Mouse (Mus musculus): ENCODE data around the gene Ap1m2.

- TF ChIP-seq SIN3A (IDR thresholded peaks at IDR 0.05; ENCODE audit: low read length) (no peak), CTCF (IDR thresholded peaks at IDR 0.05 in 2 of 3, conservative IDR thresholded peaks at IDR 0.05 in 1 of 3; ENCODE audit: control insufficient read depth in 1 of 3, insufficient read depth in 1 of 3, low read depth in 2 of 3, low read length in 3 of 3, poor library complexity in 1 of 3, severe bottlenecking in 1 of 3) (no peak), MXI1 (IDR thresholded peaks at IDR 0.05; ENCODE audit: low read depth, low read length) (no peak), MAX (IDR thresholded peaks at IDR 0.05; ENCODE audit: low read length) (no peak), NRF1 (IDR thresholded peaks at IDR 0.05; ENCODE audit: insufficient read depth, low read depth, low read length, poor library complexity, severe bottlenecking) (no peak), MAFK (IDR thresholded peaks at IDR 0.05; ENCODE audit: borderline replicate concordance, low read depth, low read length) (no peak), UBTF (IDR thresholded peaks at IDR 0.05; ENCODE audit: borderline replicate concordance, insufficient read depth, low read depth, low read length) (no peak), GABPA (IDR thresholded peaks at IDR 0.05; ENCODE audit: low read depth, low read length) (no peak), POLR2A (IDR thresholded peaks at IDR 0.05; ENCODE audit: control insufficient read depth in 1 of 2, insufficient read depth in 1 of 2, low read depth in 1 of 2, low read length in 2 of 2, poor library complexity in 1 of 2) (no peak), SMC3 (IDR thresholded peaks at IDR 0.05; ENCODE audit: low read depth, low read length) (no peak), RAD21 (IDR thresholded peaks at IDR 0.05; ENCODE audit: low read depth, low read length) (no peak), ETS1 (IDR thresholded peaks at IDR 0.05; ENCODE audit: low read depth, low read length) (no peak), KAT2A (conservative IDR thresholded peaks at IDR 0.05; ENCODE audit: low read depth, low read length) (no peak)
Measured at GRCm38 (mm10) chr9:21329041-21329440, 16.9 kb upstream of the Ap1m2 start.
